Mouse (Mus musculus): ENCODE results near the gene Peli2.

DNA sequence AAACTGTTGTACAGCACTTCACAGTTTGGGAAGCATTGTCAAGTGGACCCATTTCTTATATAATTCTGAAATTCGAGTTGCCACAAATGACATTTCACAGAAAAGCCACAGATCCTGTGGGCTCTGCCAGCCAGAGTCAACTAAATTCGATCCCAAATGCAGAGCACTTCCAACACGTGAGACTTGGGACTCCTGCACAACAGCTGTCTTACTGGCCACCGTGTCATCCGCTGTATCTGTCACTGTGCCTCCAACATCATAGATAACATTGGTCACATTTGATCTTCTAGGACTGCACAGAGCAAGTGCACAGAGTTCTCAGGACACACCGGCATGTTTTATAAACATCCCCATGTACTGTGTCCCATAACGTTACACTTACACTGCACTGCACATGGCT lies 14.2 kb upstream of the Peli2 start:
- no peak for TF ChIP-seq POLR2A (IDR thresholded peaks at IDR 0.05; ENCODE audit: borderline replicate concordance, control insufficient read depth, low read depth, low read length)
- no peak for TF ChIP-seq CTCF (IDR thresholded peaks at IDR 0.05; ENCODE audit: control insufficient read depth, insufficient read depth, low read length)

Measured in bone marrow, adult 2 months (tissue).